Mouse (Mus musculus) heart, postnatal 0 days (tissue): Measurements from ENCODE around the gene Btbd11. TPM values are rescaled to one million over a fixed set of nuclear protein-coding genes. Genes with fewer than 3 reads are reported as not detected.

ENCODE experiments used
- ATAC-seq: fragments of 200-750 bp; cut with Nextera tagmentation; 2 replicates; pipeline ENCODE4 v1.8.0; 2017; ENCODE audit warnings: low read depth, moderate number of reproducible peaks, moderate library complexity; ENCODE audit not compliant: insufficient read depth
- DNase-seq: peaks from one replicate; pipeline ENCODE4 v3.0.0-alpha.2; 2016; ENCODE audit warnings: low spot score
- H3K27ac ChIP-seq: fragments of 300-500 bp; sonication (generic); 2 replicates; pipeline ENCODE4 v1.5.1; 2014; ENCODE audit warnings: low read depth, mild to moderate bottlenecking
- H3K27me3 ChIP-seq: fragments of 300-500 bp; sonication (generic); 2 replicates; pipeline ENCODE4 v1.6.1; 2014; ENCODE audit warnings: low read length, mixed read lengths; ENCODE audit not compliant: control insufficient read depth, insufficient read depth
- H3K36me3 ChIP-seq: fragments of 300-500 bp; sonication (generic); replicated peaks from 2 replicates; pipeline ENCODE4 v1.6.1; 2014; ENCODE audit warnings: low read length, mixed read lengths; ENCODE audit not compliant: control insufficient read depth, insufficient read depth
- H3K4me1 ChIP-seq: fragments of 300-500 bp; sonication (generic); 2 replicates; pipeline ENCODE4 v1.6.1; 2014; ENCODE audit warnings: antibody characterized with exemption; ENCODE audit not compliant: control insufficient read depth, insufficient read depth
- H3K4me2 ChIP-seq: fragments of 300-500 bp; sonication (generic); 2 replicates; pipeline ENCODE4 v1.6.1; 2014; ENCODE audit warnings: low read depth, mild to moderate bottlenecking, low read length, moderate library complexity
- H3K4me3 ChIP-seq: fragments of 300-500 bp; sonication (generic); 2 replicates; pipeline ENCODE4 v1.5.1; 2014; ENCODE audit warnings: low read depth, low read length
- H3K9ac ChIP-seq: fragments of 300-500 bp; sonication (generic); replicated peaks from 2 replicates; pipeline ENCODE4 v1.6.1; 2014; ENCODE audit warnings: low read depth, low read length, mixed read lengths
- H3K9me3 ChIP-seq: fragments of 300-500 bp; sonication (generic); replicated peaks from 2 replicates; pipeline ENCODE4 v1.6.1; 2016; ENCODE audit warnings: low read length; ENCODE audit not compliant: control insufficient read depth
- CTCF ChIP-seq: IDR thresholded peaks from 2 replicates; pipeline ENCODE4 v1.5.1; 2016; ENCODE audit warnings: antibody characterized with exemption, control low read depth, low read depth
- EP300 ChIP-seq: IDR thresholded peaks from 2 replicates; pipeline ENCODE4 v1.6.1; 2016; ENCODE audit warnings: antibody characterized with exemption, low read depth
- WGBS: fragments of 180-500 bp; shearing (Covaris S2); extraction: QIAGEN DNeasy Blood & Tissue Kit; methylation state at CpG from one replicate; pipeline ENCODE4 v1.1.7; 2014; 5-methylcytosine and 5-hydroxymethylcytosine counted together
- polyA plus RNA-seq: library from polyadenylated mRNA; unstranded; fragments of >200 nt; fragmentation: Nextera tagmentation; extraction: Ambion mirVana; gene quantifications from 2 replicates; pipeline ENCODE4 v1.2.1, GENCODE M21; 2015
- total RNA-seq: library from RNA; depleted of rRNA; stranded (reverse); fragments of >200 nt; gene quantifications from 2 replicates; pipeline ENCODE4 v1.2.3, GENCODE M21; 2014; ENCODE audit warnings: low replicate concordance

Gene Btbd11
- total and polyA plus RNA-seq, 2 experiments from 2014 or later: 0.20 to 0.50 TPM

DNA sequence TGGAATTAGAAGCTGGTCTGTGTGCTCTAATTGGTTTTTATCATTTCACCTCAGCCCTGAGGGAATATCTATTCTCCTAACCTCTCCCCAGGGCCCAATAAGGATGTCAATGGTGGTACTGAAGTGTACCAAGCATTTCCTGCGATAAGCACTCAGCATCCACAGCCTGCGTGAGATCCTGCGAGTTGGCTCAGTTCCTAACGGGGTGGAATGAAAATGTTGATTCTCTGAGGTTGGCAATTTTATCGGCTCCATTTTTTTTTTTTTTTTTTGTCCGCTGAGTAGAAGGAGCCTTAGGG lies 131.4 kb downstream of the Btbd11 start:
- no peaks in the 10 kb centered on the region for H3K27me3 ChIP-seq
- H3K36me3 ChIP-seq: no peaks in the 10 kb centered on the region
- no peak overlapping the region for H3K4me2 ChIP-seq
- 77% methylated on average over 6 of the region's 6 CpGs for WGBS
- no peaks in the 10 kb centered on the region for H3K9me3 ChIP-seq
- DNase-seq (no peak), ATAC-seq (no peak)
- 0 out of 2 replicates have a peak, but pooled peaks cover 3% of the 10 kb centered on the region for H3K4me1 ChIP-seq
- H3K4me3 ChIP-seq: no peak overlapping the region
- TF ChIP-seq EP300 (no peak), CTCF (no peak)
- no peak overlapping the region for H3K27ac ChIP-seq
- no peak overlapping the region for H3K9ac ChIP-seq

GRCm38 (mm10) chr10:85522220-85522760 lies 135.7 kb downstream of the Btbd11 start:
- WGBS: 71% methylated on average over 7 of the region's 7 CpGs
- no peak for TF ChIP-seq EP300
- TF ChIP-seq CTCF: no peak
- H3K9me3 ChIP-seq: no peaks in the 10 kb centered on the region
- H3K4me2 ChIP-seq: no peak overlapping the region
- no peak overlapping the region for H3K27ac ChIP-seq
- H3K9ac ChIP-seq: no peak overlapping the region
- no peak for DNase-seq
- no peak for ATAC-seq
- H3K36me3 ChIP-seq: no peaks in the 10 kb centered on the region
- 0 out of 2 replicates have a peak, but pooled peaks cover 2% of the 10 kb centered on the region for H3K4me1 ChIP-seq
- H3K27me3 ChIP-seq: no peaks in the 10 kb centered on the region
- H3K4me3 ChIP-seq: no peak overlapping the region

DNA sequence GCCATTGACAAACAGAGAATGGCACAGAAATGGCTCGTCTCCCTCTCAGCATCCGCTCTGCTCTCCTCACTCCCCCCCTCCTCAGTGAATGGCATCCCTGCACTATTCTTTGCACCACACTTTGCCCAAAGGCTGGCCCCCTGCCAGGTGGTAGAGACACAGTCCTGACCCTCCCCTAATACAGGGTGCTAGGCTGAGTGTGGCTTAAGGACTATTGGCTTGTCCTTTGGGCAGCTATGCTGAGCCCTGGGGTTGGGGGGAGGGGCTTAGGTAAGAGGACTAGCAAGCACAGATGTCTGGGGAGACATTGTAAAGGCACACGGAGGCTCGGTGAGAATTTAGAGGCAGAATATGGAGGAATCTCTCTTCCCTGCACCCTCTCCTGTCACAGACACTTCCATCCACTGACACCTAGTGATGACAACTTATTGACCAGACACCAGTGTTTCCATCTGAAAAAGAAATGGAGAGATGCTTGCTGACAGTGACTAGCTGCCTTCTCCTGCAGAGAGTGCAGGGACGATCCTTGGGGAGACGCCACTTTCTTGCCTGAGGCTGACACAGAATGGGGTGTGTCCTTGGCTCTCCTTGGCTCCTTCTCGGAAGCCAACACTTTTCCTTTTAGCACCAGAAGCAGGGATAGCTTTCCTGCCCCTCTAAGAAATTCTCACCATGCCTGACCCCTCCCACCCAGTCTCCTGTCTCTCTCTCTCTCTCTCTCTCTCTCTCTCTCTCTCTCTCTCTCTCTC lies 138.8 kb downstream of the Btbd11 start:
- Histone ChIP-seq H3K4me2 (no peak overlapping the region), H3K4me1 (no peaks in the 10 kb centered on the region), H3K27ac (no peak overlapping the region), H3K27me3 (no peaks in the 10 kb centered on the region), H3K9me3 (no peaks in the 10 kb centered on the region), H3K4me3 (no peak overlapping the region), H3K9ac (no peak overlapping the region), H3K36me3 (no peaks in the 10 kb centered on the region)
- DNase-seq (no peak), ATAC-seq (no peak)
- no peak for TF ChIP-seq CTCF
- TF ChIP-seq EP300: no peak
- 27% methylated on average over 7 of the region's 7 CpGs for WGBS

GRCm38 (mm10) chr10:85526657-85527056 lies 140.0 kb downstream of the Btbd11 start:
- Histone ChIP-seq H3K4me2 (no peak overlapping the region), H3K27me3 (no peaks in the 10 kb centered on the region), H3K36me3 (no peaks in the 10 kb centered on the region), H3K4me1 (no peaks in the 10 kb centered on the region), H3K9me3 (no peaks in the 10 kb centered on the region), H3K27ac (no peak overlapping the region), H3K4me3 (no peak overlapping the region), H3K9ac (no peak overlapping the region)
- TF ChIP-seq CTCF (no peak), EP300 (no peak)
- ATAC-seq (no peak), DNase-seq (no peak)
- 88% methylated on average over 2 of the region's 2 CpGs for WGBS

GRCm38 (mm10) chr10:85527722-85528121 lies 141.1 kb downstream of the Btbd11 start:
- ATAC-seq (no peak), DNase-seq (no peak)
- no peak overlapping the region for H3K27ac ChIP-seq
- H3K4me2 ChIP-seq: no peak overlapping the region
- no peak overlapping the region for H3K4me3 ChIP-seq
- H3K9ac ChIP-seq: no peak overlapping the region
- H3K27me3 ChIP-seq: no peaks in the 10 kb centered on the region
- 49% methylated on average over 4 of the region's 4 CpGs for WGBS
- no peaks in the 10 kb centered on the region for H3K9me3 ChIP-seq
- no peak for TF ChIP-seq EP300
- TF ChIP-seq CTCF: no peak
- no peaks in the 10 kb centered on the region for H3K4me1 ChIP-seq
- no peaks in the 10 kb centered on the region for H3K36me3 ChIP-seq
